Mouse (Mus musculus) spleen, adult 2 months (tissue): ENCODE results near the gene Pdrg1. TPM values are rescaled to one million over a fixed set of nuclear protein-coding genes. Genes with fewer than 3 reads are reported as not detected.

Experiments used
- DNase-seq, 2 experiments: peaks; one replicate each; pipeline versions ENCODE4 v3.0.0 to v3.0.0-alpha.2; 2012 to 2021; ENCODE audit warnings: low spot score in 2 of 2, low read depth in 1 of 2
- H3K27ac ChIP-seq: fragments of 200-500 bp; 2 replicates; pipeline ENCODE4 v1.5.1; 2012; ENCODE audit warnings: low read length, inconsistent platforms; ENCODE audit not compliant: insufficient read depth
- H3K27me3 ChIP-seq: fragments of 200-500 bp; 2 replicates; pipeline ENCODE4 v1.6.1; 2012; ENCODE audit warnings: mild to moderate bottlenecking, moderate library complexity, low read length, inconsistent platforms; ENCODE audit not compliant: control insufficient read depth, insufficient read depth
- H3K36me3 ChIP-seq: fragments of 200-500 bp; 2 replicates; pipeline ENCODE4 v1.6.1; 2012; ENCODE audit warnings: mild to moderate bottlenecking, low read length, inconsistent platforms; ENCODE audit not compliant: control insufficient read depth, insufficient read depth
- H3K4me1 ChIP-seq: fragments of 200-500 bp; 2 replicates; pipeline ENCODE4 v1.6.1; 2011; ENCODE audit warnings: inconsistent platforms; ENCODE audit not compliant: control insufficient read depth, insufficient read depth, insufficient read length
- H3K4me3 ChIP-seq: fragments of 200-500 bp; 2 replicates; pipeline ENCODE4 v1.5.1; 2011; ENCODE audit warnings: mild to moderate bottlenecking, inconsistent platforms; ENCODE audit not compliant: insufficient read depth, insufficient read length; ENCODE audit errors: extremely low read depth
- CTCF ChIP-seq: fragments of 200-500 bp; IDR thresholded peaks from 2 replicates; pipeline ENCODE4 v1.5.1; 2011; ENCODE audit warnings: mild to moderate bottlenecking, inconsistent platforms; ENCODE audit not compliant: insufficient read depth, insufficient read length, insufficient replicate concordance; ENCODE audit errors: extremely low read depth
- POLR2A ChIP-seq: fragments of 200-500 bp; IDR thresholded peaks from 2 replicates; pipeline ENCODE4 v1.6.1; 2011; ENCODE audit warnings: low read depth, low read length, inconsistent platforms
- WGBS: fragments of 180-500 bp; shearing (Covaris S2); methylation state at CpG from one replicate; pipeline ENCODE4 v1.1.7; 2018; 5-methylcytosine and 5-hydroxymethylcytosine counted together
- polyA plus RNA-seq: library from polyadenylated mRNA; depleted of rRNA; stranded (reverse); fragments of >200 nt; gene quantifications from 2 replicates; pipeline ENCODE4 v1.2.3, GENCODE M21; 2012

Pdrg1 gene
- polyA plus RNA-seq, 1 experiment = 38.8 TPM

- 17% methylated on average over 4 of the region's 4 CpGs for WGBS
- peaks cover 6% of the 10 kb centered on the region; the same call in 1 of the 2 replicates for H3K4me1 ChIP-seq
- no peak overlapping the region for H3K4me3 ChIP-seq
- H3K36me3 ChIP-seq = no peaks in the 10 kb centered on the region
- TF ChIP-seq POLR2A = no peak
- TF ChIP-seq CTCF = no peak
- DNase-seq = no peak
- peaks cover 13% of the 10 kb centered on the region for H3K27me3 ChIP-seq
- H3K27ac ChIP-seq = no peak overlapping the region
These were observed 15.2 kb upstream of the Pdrg1 start for GRCm38 (mm10) chr2:153030422-153030821.

GRCm38 (mm10) chr2:153027501-153027900, 12.3 kb upstream of the Pdrg1 start:
- TF ChIP-seq POLR2A (no peak), CTCF (no peak)
- H3K4me3 ChIP-seq = no peak overlapping the region
- H3K36me3 ChIP-seq = no peaks in the 10 kb centered on the region
- H3K27ac ChIP-seq = no peak overlapping the region
- DNase-seq = no peak
- 62% methylated on average over 4 of the region's 4 CpGs for WGBS
- H3K4me1 ChIP-seq = peaks cover 6% of the 10 kb centered on the region; the same call in 1 of the 2 replicates
- peaks cover 12% of the 10 kb centered on the region for H3K27me3 ChIP-seq

GRCm38 (mm10) chr2:153026052-153026451, 10.8 kb upstream of the Pdrg1 start:
- no peaks in the 10 kb centered on the region for H3K4me1 ChIP-seq
- no peak for DNase-seq
- no peak overlapping the region for H3K4me3 ChIP-seq
- WGBS = 62% methylated on average over 7 of the region's 7 CpGs
- TF ChIP-seq POLR2A = no peak
- no peak for TF ChIP-seq CTCF
- H3K27me3 ChIP-seq = peaks cover 2% of the 10 kb centered on the region; the same call in 1 of the 2 replicates
- H3K27ac ChIP-seq = no peak overlapping the region
- H3K36me3 ChIP-seq = no peaks in the 10 kb centered on the region

GRCm38 (mm10) chr2:153022855-153023254, 7.6 kb upstream of the Pdrg1 start:
- H3K27me3 ChIP-seq = no peaks in the 10 kb centered on the region; the same call in 1 of the 2 replicates
- 66% methylated on average over 4 of the region's 4 CpGs for WGBS
- H3K4me1 ChIP-seq = no peaks in the 10 kb centered on the region
- H3K36me3 ChIP-seq = no peaks in the 10 kb centered on the region
- TF ChIP-seq POLR2A = no peak
- no peak for TF ChIP-seq CTCF
- DNase-seq = no peak
- no peak overlapping the region for H3K27ac ChIP-seq
- no peak overlapping the region for H3K4me3 ChIP-seq

GRCm38 (mm10) chr2:153021163-153021562, 5.9 kb upstream of the Pdrg1 start:
- TF ChIP-seq CTCF = no peak
- no peak for TF ChIP-seq POLR2A
- H3K4me3 ChIP-seq = no peak overlapping the region
- no peaks in the 10 kb centered on the region; the same call in 1 of the 2 replicates for H3K27me3 ChIP-seq
- H3K36me3 ChIP-seq = no peaks in the 10 kb centered on the region
- DNase-seq = no peak
- H3K4me1 ChIP-seq = no peaks in the 10 kb centered on the region
- 60% methylated on average over 3 of the region's 3 CpGs for WGBS
- H3K27ac ChIP-seq = no peak overlapping the region

- Histone ChIP-seq H3K4me3 (no peak overlapping the region), H3K4me1 (no peaks in the 10 kb centered on the region), H3K27me3 (no peaks in the 10 kb centered on the region; the same call in 1 of the 2 replicates), H3K36me3 (no peaks in the 10 kb centered on the region), H3K27ac (no peak overlapping the region)
- WGBS = 86% methylated on average over 3 of the region's 3 CpGs
- TF ChIP-seq CTCF (no peak), POLR2A (no peak)
- DNase-seq = no peak
These were observed 4.1 kb upstream of the Pdrg1 start for GRCm38 (mm10) chr2:153019355-153019754.

GRCm38 (mm10) chr2:153016786-153017185, 1.6 kb upstream of the Pdrg1 start:
- peaks cover 1% of the 10 kb centered on the region; the same call in 1 of the 2 replicates for H3K36me3 ChIP-seq
- H3K27ac ChIP-seq = no peak overlapping the region
- H3K27me3 ChIP-seq = no peaks in the 10 kb centered on the region; the same call in 1 of the 2 replicates
- H3K4me3 ChIP-seq = no peak overlapping the region
- WGBS = 55% methylated on average over 5 of the region's 5 CpGs
- DNase-seq = no peak
- H3K4me1 ChIP-seq = peaks cover 4% of the 10 kb centered on the region; the same call in 1 of the 2 replicates
- no peak for TF ChIP-seq POLR2A
- TF ChIP-seq CTCF = no peak
